Mouse (Mus musculus) neural tube, embryonic 15.5 days (tissue): ENCODE results near the gene Mroh7. TPM values are rescaled to one million over a fixed set of nuclear protein-coding genes. Genes with fewer than 3 reads are reported as not detected.
"Not testable (repeated sequence)": the region's sequence is repeated elsewhere in the genome, so short reads cannot be mapped to it uniquely, and the experiment has no call there.

Source experiments
- ATAC-seq: fragments of 200-750 bp; cut with Nextera tagmentation; 2 replicates; pipeline ENCODE4 v1.8.0; 2017; ENCODE audit warnings: mild to moderate bottlenecking, moderate TSS enrichment, moderate library complexity; ENCODE audit not compliant: low FRiP score
- H3K27ac ChIP-seq: fragments of 300-500 bp; sonication (generic); replicated peaks from 2 replicates; pipeline ENCODE4 v1.5.1; 2015; ENCODE audit warnings: mild to moderate bottlenecking, inconsistent platforms
- H3K27me3 ChIP-seq: fragments of 300-500 bp; sonication (generic); replicated peaks from 2 replicates; pipeline ENCODE4 v1.6.1; 2015; ENCODE audit warnings: inconsistent platforms
- H3K36me3 ChIP-seq: fragments of 300-500 bp; sonication (generic); 2 replicates; pipeline ENCODE4 v1.6.1; 2015; ENCODE audit warnings: inconsistent platforms
- H3K4me1 ChIP-seq: fragments of 300-500 bp; sonication (generic); 2 replicates; pipeline ENCODE4 v1.6.1; 2015; ENCODE audit warnings: inconsistent platforms
- H3K4me2 ChIP-seq: fragments of 300-500 bp; sonication (generic); 2 replicates; pipeline ENCODE4 v1.6.1; 2015; ENCODE audit warnings: inconsistent platforms, mild to moderate bottlenecking, moderate library complexity
- H3K4me3 ChIP-seq: fragments of 300-500 bp; sonication (generic); replicated peaks from 2 replicates; pipeline ENCODE4 v1.5.1; 2015; ENCODE audit warnings: mild to moderate bottlenecking, inconsistent platforms
- H3K9ac ChIP-seq: fragments of 300-500 bp; sonication (generic); replicated peaks from 2 replicates; pipeline ENCODE4 v1.6.1; 2015; ENCODE audit warnings: mild to moderate bottlenecking, inconsistent platforms
- H3K9me3 ChIP-seq: fragments of 300-500 bp; sonication (generic); replicated peaks from 2 replicates; pipeline ENCODE4 v1.6.1; 2016; ENCODE audit warnings: inconsistent platforms
- WGBS: fragments of 180-500 bp; shearing (Covaris S2); methylation state at CpG from one replicate; pipeline ENCODE4 v1.1.7; 2015; ENCODE audit warnings: mixed read lengths; 5-methylcytosine and 5-hydroxymethylcytosine counted together
- polyA plus RNA-seq: library from polyadenylated mRNA; unstranded; fragments of >200 nt; fragmentation: Nextera tagmentation; extraction: Ambion mirVana; gene quantifications from 2 replicates; pipeline ENCODE4 v1.2.1, GENCODE M21; 2015

Mroh7 gene
- polyA plus RNA-seq, 1 experiment from 2014 or later: 0.33 TPM

DNA sequence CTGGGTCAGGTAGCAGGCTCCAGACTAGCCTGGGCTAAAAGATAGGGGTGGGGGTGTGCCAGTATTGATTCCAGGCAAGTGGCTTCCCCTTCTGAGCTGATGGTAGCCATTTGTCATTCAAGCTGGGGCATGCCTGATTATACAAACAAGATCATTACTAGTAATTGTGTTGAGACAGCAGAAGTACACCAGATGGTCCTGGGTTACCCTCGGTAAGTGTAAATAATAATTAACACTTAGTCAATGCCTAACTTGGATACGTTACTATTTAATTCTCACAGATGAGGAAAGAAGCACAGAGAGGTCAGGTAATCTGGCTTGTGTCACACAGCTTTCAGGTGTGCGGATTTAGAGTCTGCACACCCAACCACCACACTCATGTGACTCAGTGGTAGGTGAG is 7.2 kb upstream of the Mroh7 start:
- Histone ChIP-seq H3K27me3 (no peaks in the 10 kb centered on the region), H3K27ac (no peak overlapping the region), H3K4me1 (no peaks in the 10 kb centered on the region), H3K9ac (no peak overlapping the region), H3K36me3 (no peaks in the 10 kb centered on the region), H3K9me3 (no peaks in the 10 kb centered on the region), H3K4me2 (no peak overlapping the region), H3K4me3 (no peak overlapping the region)
- WGBS: 59% methylated on average over 3 of the region's 3 CpGs
- no peak for ATAC-seq

DNA sequence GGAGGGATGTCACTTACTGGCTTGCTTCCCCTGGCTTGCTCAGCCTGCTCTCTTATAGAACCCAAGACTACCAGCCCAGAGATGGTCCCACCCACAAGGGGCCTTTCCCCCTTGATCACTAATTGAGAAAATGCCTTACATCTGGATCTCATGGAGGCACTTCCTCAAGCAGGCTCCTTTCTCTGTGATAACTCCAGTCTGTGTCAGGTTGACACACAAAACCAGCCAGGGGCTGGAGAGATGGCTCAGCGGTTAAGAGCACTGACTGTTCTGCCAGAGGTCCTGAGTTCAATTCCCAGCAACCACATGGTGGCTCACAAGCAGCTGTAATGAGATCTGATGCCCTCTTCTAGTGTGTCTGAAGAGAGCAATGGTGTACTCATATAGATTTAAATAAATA is 6.2 kb upstream of the Mroh7 start:
- not testable (repeated sequence) for ATAC-seq, H3K36me3 ChIP-seq, H3K9me3 ChIP-seq, H3K27ac ChIP-seq, H3K4me1 ChIP-seq, H3K9ac ChIP-seq, H3K4me2 ChIP-seq, H3K4me3 ChIP-seq, H3K27me3 ChIP-seq
- WGBS: 96% methylated on average over 1 of the region's 1 CpGs

DNA sequence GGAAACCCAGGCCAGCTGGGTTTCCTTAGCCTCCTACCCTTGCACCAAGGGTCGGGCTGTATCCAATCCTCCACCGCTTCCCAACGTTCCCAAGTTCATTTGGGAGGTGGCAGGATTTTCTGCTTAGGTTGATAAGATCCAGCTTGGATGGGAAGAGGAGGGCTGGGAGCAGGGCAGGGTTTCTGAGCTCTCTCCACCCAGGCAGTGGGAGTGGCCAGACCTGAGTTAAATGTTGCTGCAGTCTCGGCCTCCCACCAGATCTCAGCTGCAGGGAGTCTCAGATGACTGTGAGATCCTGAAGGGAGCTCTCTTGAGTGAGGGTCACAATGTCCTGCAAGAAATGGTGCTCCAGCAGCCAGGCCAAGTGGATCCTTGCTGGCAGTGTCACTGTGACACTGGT is 2.9 kb upstream of the Mroh7 start, which contains the start of gene Fam151a:
Fam151a (plus strand) TSS at position 254 of the 400 bp plus-strand sequence.
- Histone ChIP-seq H3K27me3 (no peaks in the 10 kb centered on the region), H3K9ac (no peak within 1 kb of the TSS), H3K4me3 (no peak within 1 kb of the TSS), H3K27ac (no peak within 1 kb of the TSS), H3K4me1 (no peaks in the 10 kb centered on the region), H3K9me3 (no peaks in the 10 kb centered on the region), H3K4me2 (no peak within 1 kb of the TSS), H3K36me3 (no peaks in the 10 kb centered on the region)
- ATAC-seq: no peak
- WGBS: 66% methylated on average over 4 of the region's 4 CpGs

- Histone ChIP-seq H3K9me3 (no peaks in the 10 kb centered on the region), H3K36me3 (no peaks in the 10 kb centered on the region), H3K27me3 (no peaks in the 10 kb centered on the region), H3K4me1 (no peaks in the 10 kb centered on the region), H3K4me3 (no peak overlapping the region), H3K9ac (no peak overlapping the region), H3K27ac (no peak overlapping the region), H3K4me2 (no peak overlapping the region)
- no peak for ATAC-seq
- 89% methylated on average over 4 of the region's 4 CpGs for WGBS
Measured at GRCm38 (mm10) chr4:106720631-106721030, 10.1 kb downstream of the Mroh7 start.

GRCm38 (mm10) chr4:106713622-106714021 is 17.1 kb downstream of the Mroh7 start:
- Histone ChIP-seq H3K4me2 (no peak overlapping the region), H3K27ac (no peak overlapping the region), H3K27me3 (no peaks in the 10 kb centered on the region), H3K9ac (no peak overlapping the region), H3K36me3 (no peaks in the 10 kb centered on the region), H3K4me3 (no peak overlapping the region), H3K4me1 (no peaks in the 10 kb centered on the region), H3K9me3 (no peaks in the 10 kb centered on the region)
- no peak for ATAC-seq
- WGBS: 90% methylated on average over 6 of the region's 6 CpGs

DNA sequence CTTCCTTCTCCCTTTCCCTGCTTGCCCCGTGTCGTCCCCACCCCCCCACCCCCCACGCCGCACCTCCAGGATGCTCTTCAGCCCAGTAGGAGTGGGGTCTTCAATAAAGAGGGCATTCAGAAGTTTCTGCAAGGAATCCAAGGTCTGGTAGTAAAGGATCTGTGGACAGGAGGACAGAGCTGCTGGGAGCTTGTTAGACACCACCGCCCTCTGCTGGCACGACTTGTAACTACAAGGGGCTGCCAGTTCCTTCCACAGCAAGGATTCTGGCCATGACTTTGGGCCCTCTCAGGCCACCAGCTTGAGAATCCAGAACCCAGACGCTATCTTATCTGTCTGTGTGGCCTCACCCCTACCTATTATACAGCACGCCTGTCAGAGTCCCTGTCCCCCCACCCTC is 22.3 kb downstream of the Mroh7 start:
- Histone ChIP-seq H3K27me3 (no peaks in the 10 kb centered on the region), H3K36me3 (no peaks in the 10 kb centered on the region), H3K27ac (no peak overlapping the region), H3K4me2 (peak overlapping the region; percentile 36; the same call in 1 of the 2 replicates), H3K9me3 (no peaks in the 10 kb centered on the region), H3K9ac (no peak overlapping the region), H3K4me3 (no peak overlapping the region), H3K4me1 (peaks cover 20% of the 10 kb centered on the region)
- ATAC-seq: peak; percentile 26; the same call in 1 of the 2 replicates
- WGBS: under 1% methylated on average over 8 of the region's 8 CpGs

DNA sequence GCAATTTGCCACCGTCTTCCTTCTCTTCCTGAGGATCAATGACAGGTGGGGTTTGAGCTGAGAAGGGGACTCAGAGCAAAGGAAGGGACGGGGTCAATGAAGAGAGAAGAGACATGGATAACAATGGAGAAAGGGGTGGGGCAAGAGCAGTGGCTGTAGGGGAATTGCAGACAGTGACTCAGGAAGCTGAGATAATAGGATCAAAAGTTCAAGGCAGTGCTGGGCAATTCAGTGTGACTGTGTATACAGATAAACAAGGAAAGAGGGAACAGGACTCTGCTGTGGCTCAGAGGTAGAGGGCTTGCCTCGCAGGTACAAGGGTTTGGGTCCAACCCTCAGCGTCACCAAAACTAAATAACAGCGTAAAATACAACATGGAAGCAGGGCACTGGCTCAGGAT is 22.8 kb downstream of the Mroh7 start:
- Histone ChIP-seq H3K4me3 (no peak overlapping the region), H3K36me3 (no peaks in the 10 kb centered on the region), H3K4me1 (peaks cover 20% of the 10 kb centered on the region), H3K9ac (no peak overlapping the region), H3K27me3 (no peaks in the 10 kb centered on the region), H3K27ac (no peak overlapping the region), H3K4me2 (peak overlapping the region; percentile 36; the same call in 1 of the 2 replicates), H3K9me3 (no peaks in the 10 kb centered on the region)
- WGBS: 38% methylated on average over 5 of the region's 5 CpGs
- ATAC-seq: 0 out of 2 replicates have a peak, but pooled peaks have one; percentile 7

DNA sequence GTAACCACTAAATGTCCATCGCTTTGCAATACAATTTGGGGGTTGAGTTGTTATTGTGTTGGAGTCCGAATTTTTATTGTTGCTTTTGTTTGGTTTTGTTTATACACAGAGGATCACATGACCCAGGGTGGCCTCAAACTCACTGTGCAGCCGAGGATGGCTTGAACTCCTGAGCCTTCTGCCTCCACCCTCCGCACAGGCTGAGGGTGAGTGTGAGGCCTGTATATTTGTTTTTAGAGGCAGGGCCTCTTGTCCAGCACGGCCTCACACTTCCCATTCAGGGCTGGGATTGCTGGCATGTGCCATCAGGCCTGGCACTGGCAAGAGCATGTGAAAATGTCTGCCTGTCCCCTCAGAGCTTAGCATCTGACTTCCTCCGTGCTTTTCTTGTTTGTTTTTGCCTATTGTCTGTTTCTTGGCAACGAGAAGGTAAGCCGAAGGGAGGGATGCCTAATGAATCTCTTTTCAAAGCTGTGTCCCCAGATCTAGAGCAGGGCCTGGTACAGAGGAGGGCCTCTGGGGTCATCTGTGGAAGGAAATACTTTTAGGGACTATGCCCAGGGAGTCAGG is 25.5 kb downstream of the Mroh7 start:
- WGBS: 24% methylated on average over 8 of the region's 8 CpGs
- Histone ChIP-seq H3K36me3 (no peaks in the 10 kb centered on the region), H3K27me3 (no peaks in the 10 kb centered on the region), H3K4me1 (peaks cover 42% of the 10 kb centered on the region), H3K9ac (no peak overlapping the region), H3K4me3 (no peak overlapping the region), H3K9me3 (no peaks in the 10 kb centered on the region), H3K27ac (peak overlapping the region; percentile 75), H3K4me2 (no peak overlapping the region)
- no peak for ATAC-seq

- ATAC-seq: peak; percentile 52
Measured at GRCm38 (mm10) chr4:106704416-106704815, 26.3 kb downstream of the Mroh7 start.

GRCm38 (mm10) chr4:106703956-106704355 is 26.8 kb downstream of the Mroh7 start:
- Histone ChIP-seq H3K4me3 (no peak overlapping the region), H3K9ac (no peak overlapping the region), H3K36me3 (no peaks in the 10 kb centered on the region), H3K4me1 (peaks cover 48% of the 10 kb centered on the region), H3K27me3 (no peaks in the 10 kb centered on the region), H3K27ac (peak overlapping the region; percentile 75), H3K9me3 (no peaks in the 10 kb centered on the region), H3K4me2 (no peak overlapping the region)
- no peak for ATAC-seq
- 76% methylated on average over 10 of the region's 10 CpGs for WGBS

More at GRCm38 (mm10) chr4:106704416-106704815, 26.3 kb downstream of the Mroh7 start:
- H3K9ac ChIP-seq: no peak overlapping the region
- H3K4me1 ChIP-seq: peaks cover 48% of the 10 kb centered on the region
- H3K9me3 ChIP-seq: no peaks in the 10 kb centered on the region
- WGBS: 31% methylated on average over 11 of the region's 11 CpGs
- no peaks in the 10 kb centered on the region for H3K36me3 ChIP-seq
- H3K27me3 ChIP-seq: no peaks in the 10 kb centered on the region
- peak overlapping the region; percentile 75 for H3K27ac ChIP-seq
- no peak overlapping the region for H3K4me2 ChIP-seq
- H3K4me3 ChIP-seq: no peak overlapping the region

DNA sequence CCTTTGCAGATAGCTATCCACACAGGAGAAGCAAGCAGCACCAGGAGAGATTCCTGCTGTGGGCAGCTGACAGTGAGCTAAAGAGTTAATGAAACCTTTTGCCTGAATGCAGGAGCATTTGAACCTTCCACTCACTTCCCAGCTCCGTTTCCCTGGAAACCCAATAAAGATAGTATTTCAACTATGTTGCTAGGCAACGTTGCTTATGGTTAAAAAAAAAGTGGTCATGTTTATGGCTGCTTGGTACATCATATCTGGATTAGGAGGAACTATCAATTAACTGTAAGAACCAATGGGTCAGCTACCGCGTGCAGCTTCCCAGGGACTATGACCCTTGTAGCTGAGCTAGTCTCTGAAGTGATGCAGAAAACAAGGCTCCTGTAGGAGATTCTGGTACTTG is 29.9 kb downstream of the Mroh7 start:
- Histone ChIP-seq H3K4me3 (no peak overlapping the region), H3K9me3 (no peaks in the 10 kb centered on the region), H3K27me3 (no peaks in the 10 kb centered on the region), H3K4me2 (peak overlapping the region; percentile 34), H3K9ac (0 out of 2 replicates have a peak overlapping the region, but pooled peaks have one; percentile 17), H3K27ac (peak overlapping the region; percentile 66), H3K4me1 (peaks cover 48% of the 10 kb centered on the region), H3K36me3 (no peaks in the 10 kb centered on the region)
- 15% methylated on average over 4 of the region's 4 CpGs for WGBS
- peak; percentile 26; the same call in 1 of the 2 replicates for ATAC-seq

- H3K27me3 ChIP-seq: no peaks in the 10 kb centered on the region
- H3K9ac ChIP-seq: 0 out of 2 replicates have a peak overlapping the region, but pooled peaks have one; percentile 20
- peaks cover 41% of the 10 kb centered on the region for H3K4me1 ChIP-seq
- H3K9me3 ChIP-seq: no peaks in the 10 kb centered on the region
- H3K4me3 ChIP-seq: no peak overlapping the region
- peak overlapping the region; percentile 9; the same call in 1 of the 2 replicates for H3K4me2 ChIP-seq
- H3K27ac ChIP-seq: peak overlapping the region; percentile 66
- 19% methylated on average over 9 of the region's 9 CpGs for WGBS
- no peaks in the 10 kb centered on the region for H3K36me3 ChIP-seq
- peak; percentile 39; the same call in 1 of the 2 replicates for ATAC-seq
Measured at GRCm38 (mm10) chr4:106699989-106700388, 30.7 kb downstream of the Mroh7 start.
